Mouse (Mus musculus) testis, adult 2 months (tissue): ENCODE measurements around the gene Tapt1.

Source experiments
- CTCF ChIP-seq: fragments of 200-500 bp; IDR thresholded peaks from 2 replicates; pipeline ENCODE4 v1.5.1; 2012; ENCODE audit warnings: low read depth, mild to moderate bottlenecking, inconsistent platforms, low read length, moderate library complexity; ENCODE audit not compliant: control insufficient read depth, insufficient read depth, insufficient replicate concordance
- POLR2A ChIP-seq: fragments of 200-500 bp; IDR thresholded peaks from 2 replicates; pipeline ENCODE4 v1.6.1; 2012; ENCODE audit warnings: low read depth, mild to moderate bottlenecking, inconsistent platforms, low read length, moderate library complexity; ENCODE audit not compliant: control insufficient read depth

DNA sequence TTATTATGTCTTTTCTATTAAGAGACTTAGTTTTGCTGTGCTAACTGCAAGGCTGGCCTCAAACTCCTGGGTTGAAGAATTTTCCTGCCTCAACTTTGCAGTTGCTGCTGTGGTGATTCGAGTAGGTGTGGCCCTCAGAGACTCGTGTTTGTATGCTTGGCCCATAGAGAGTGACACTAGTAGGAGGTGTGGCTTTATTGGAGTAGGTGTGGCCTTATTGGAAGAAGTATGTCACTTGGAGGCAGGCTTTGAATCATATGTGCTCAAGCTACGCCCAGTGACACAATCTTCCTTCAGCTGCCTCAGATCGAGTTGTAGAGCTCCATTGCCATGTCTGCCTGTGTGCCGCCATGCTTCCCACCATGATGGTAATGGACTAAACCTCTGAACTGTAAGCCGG, 27.0 kb upstream of the Tapt1 start:
- TF ChIP-seq POLR2A (no peak), CTCF (no peak)
